Mouse (Mus musculus): ENCODE results near the gene Pigz. TPM values are rescaled to one million over a fixed set of nuclear protein-coding genes. Genes with fewer than 3 reads are reported as not detected.

Pigz gene
- polyA plus RNA-seq, 1 experiment from 2014 or later = 0.57 TPM

- Histone ChIP-seq H3K36me3 (ENCODE audit: control insufficient read depth, insufficient read depth, low read length) (no peaks in the 10 kb centered on the region), H3K4me3 (ENCODE audit: low read depth, low read length) (no peak overlapping the region), H3K27ac (ENCODE audit: low read depth) (no peak overlapping the region), H3K4me1 (replicated peaks; ENCODE audit: control insufficient read depth, insufficient read depth, low read length) (peaks cover 6% of the 10 kb centered on the region), H3K9ac (ENCODE audit: low read length) (no peak overlapping the region), H3K4me2 (ENCODE audit: low read length) (no peak overlapping the region), H3K9me3 (ENCODE audit: control insufficient read depth, low read length) (0 out of 2 replicates have a peak, but pooled peaks cover 3% of the 10 kb centered on the region), H3K27me3 (replicated peaks; ENCODE audit: control insufficient read depth, insufficient read depth, low read length) (no peaks in the 10 kb centered on the region)
- ATAC-seq (replicated peaks; ENCODE audit: low FRiP score, low TSS enrichment, low read depth) = no peak
- WGBS = 85% methylated on average over 8 of the region's 8 CpGs
- no peak for DNase-seq (ENCODE audit: low spot score)
Observed at GRCm38 (mm10) chr16:31903239-31903638, 30.4 kb upstream of the Pigz start.

GRCm38 (mm10) chr16:31905331-31905730, 28.3 kb upstream of the Pigz start:
- 74% methylated on average over 4 of the region's 4 CpGs for WGBS

GRCm38 (mm10) chr16:31905891-31906825, 27.5 kb upstream of the Pigz start:
- peak overlapping the region; percentile 46 for H3K4me2 ChIP-seq (ENCODE audit: low read length)
- H3K4me1 ChIP-seq (replicated peaks; ENCODE audit: control insufficient read depth, insufficient read depth, low read length) = peaks cover 6% of the 10 kb centered on the region
- no peak overlapping the region for H3K9ac ChIP-seq (ENCODE audit: low read length)
- H3K9me3 ChIP-seq (ENCODE audit: control insufficient read depth, low read length) = no peaks in the 10 kb centered on the region
- H3K4me3 ChIP-seq (ENCODE audit: low read depth, low read length) = no peak overlapping the region
- H3K36me3 ChIP-seq (ENCODE audit: control insufficient read depth, insufficient read depth, low read length) = no peaks in the 10 kb centered on the region
- WGBS = 26% methylated on average over 20 of the region's 20 CpGs
- no peak overlapping the region for H3K27ac ChIP-seq (ENCODE audit: low read depth)
- DNase-seq (ENCODE audit: low spot score) (no peak), ATAC-seq (replicated peaks; ENCODE audit: low FRiP score, low TSS enrichment, low read depth) (no peak)
- H3K27me3 ChIP-seq (replicated peaks; ENCODE audit: control insufficient read depth, insufficient read depth, low read length) = no peaks in the 10 kb centered on the region

More at GRCm38 (mm10) chr16:31905331-31905730, 28.3 kb upstream of the Pigz start:
- Histone ChIP-seq H3K27me3 (replicated peaks; ENCODE audit: control insufficient read depth, insufficient read depth, low read length) (no peaks in the 10 kb centered on the region), H3K4me3 (ENCODE audit: low read depth, low read length) (no peak overlapping the region), H3K36me3 (ENCODE audit: control insufficient read depth, insufficient read depth, low read length) (no peaks in the 10 kb centered on the region), H3K4me2 (ENCODE audit: low read length) (no peak overlapping the region), H3K4me1 (replicated peaks; ENCODE audit: control insufficient read depth, insufficient read depth, low read length) (peaks cover 6% of the 10 kb centered on the region), H3K27ac (ENCODE audit: low read depth) (no peak overlapping the region), H3K9me3 (ENCODE audit: control insufficient read depth, low read length) (no peaks in the 10 kb centered on the region), H3K9ac (ENCODE audit: low read length) (no peak overlapping the region)
- DNase-seq (ENCODE audit: low spot score) = no peak
- ATAC-seq (replicated peaks; ENCODE audit: low FRiP score, low TSS enrichment, low read depth) = no peak

GRCm38 (mm10) chr16:31906896-31907295, 26.8 kb upstream of the Pigz start:
- H3K36me3 ChIP-seq (ENCODE audit: control insufficient read depth, insufficient read depth, low read length) = no peaks in the 10 kb centered on the region
- H3K4me2 ChIP-seq (ENCODE audit: low read length) = peak overlapping the region; percentile 46
- 0 out of 2 replicates have a peak, but pooled peaks have one; percentile 36 for ATAC-seq (replicated peaks; ENCODE audit: low FRiP score, low TSS enrichment, low read depth)
- no peak for DNase-seq (ENCODE audit: low spot score)
- H3K27me3 ChIP-seq (replicated peaks; ENCODE audit: control insufficient read depth, insufficient read depth, low read length) = no peaks in the 10 kb centered on the region
- H3K4me3 ChIP-seq (ENCODE audit: low read depth, low read length) = no peak overlapping the region
- H3K9me3 ChIP-seq (ENCODE audit: control insufficient read depth, low read length) = no peaks in the 10 kb centered on the region
- WGBS = 6% methylated on average over 9 of the region's 9 CpGs
- peaks cover 6% of the 10 kb centered on the region for H3K4me1 ChIP-seq (replicated peaks; ENCODE audit: control insufficient read depth, insufficient read depth, low read length)
- H3K9ac ChIP-seq (ENCODE audit: low read length) = no peak overlapping the region
- H3K27ac ChIP-seq (ENCODE audit: low read depth) = no peak overlapping the region

- Histone ChIP-seq H3K4me3 (ENCODE audit: low read depth, low read length) (no peak overlapping the region), H3K4me2 (ENCODE audit: low read length) (no peak overlapping the region), H3K9ac (ENCODE audit: low read length) (no peak overlapping the region), H3K4me1 (replicated peaks; ENCODE audit: control insufficient read depth, insufficient read depth, low read length) (peaks cover 6% of the 10 kb centered on the region), H3K36me3 (ENCODE audit: control insufficient read depth, insufficient read depth, low read length) (no peaks in the 10 kb centered on the region), H3K27me3 (replicated peaks; ENCODE audit: control insufficient read depth, insufficient read depth, low read length) (no peaks in the 10 kb centered on the region), H3K27ac (ENCODE audit: low read depth) (no peak overlapping the region), H3K9me3 (ENCODE audit: control insufficient read depth, low read length) (no peaks in the 10 kb centered on the region)
- ATAC-seq (replicated peaks; ENCODE audit: low FRiP score, low TSS enrichment, low read depth) (no peak), DNase-seq (ENCODE audit: low spot score) (no peak)
- 60% methylated on average over 11 of the region's 11 CpGs for WGBS
Observed at GRCm38 (mm10) chr16:31908959-31909358, 24.7 kb upstream of the Pigz start.

GRCm38 (mm10) chr16:31910281-31910847, 23.3 kb upstream of the Pigz start:
- DNase-seq (ENCODE audit: low spot score) (no peak), ATAC-seq (replicated peaks; ENCODE audit: low FRiP score, low TSS enrichment, low read depth) (no peak)
- no peak overlapping the region for H3K4me2 ChIP-seq (ENCODE audit: low read length)
- H3K9me3 ChIP-seq (ENCODE audit: control insufficient read depth, low read length) = no peaks in the 10 kb centered on the region
- H3K27me3 ChIP-seq (replicated peaks; ENCODE audit: control insufficient read depth, insufficient read depth, low read length) = no peaks in the 10 kb centered on the region
- no peak overlapping the region for H3K4me3 ChIP-seq (ENCODE audit: low read depth, low read length)
- no peak overlapping the region for H3K9ac ChIP-seq (ENCODE audit: low read length)
- H3K27ac ChIP-seq (ENCODE audit: low read depth) = no peak overlapping the region
- H3K4me1 ChIP-seq (replicated peaks; ENCODE audit: control insufficient read depth, insufficient read depth, low read length) = peaks cover 6% of the 10 kb centered on the region
- H3K36me3 ChIP-seq (ENCODE audit: control insufficient read depth, insufficient read depth, low read length) = no peaks in the 10 kb centered on the region
- 60% methylated on average over 10 of the region's 10 CpGs for WGBS

- no peak overlapping the region for H3K9ac ChIP-seq (ENCODE audit: low read length)
- peak overlapping the region; percentile 42 for H3K4me2 ChIP-seq (ENCODE audit: low read length)
- 61% methylated on average over 11 of the region's 11 CpGs for WGBS
- DNase-seq (ENCODE audit: low spot score) (no peak), ATAC-seq (replicated peaks; ENCODE audit: low FRiP score, low TSS enrichment, low read depth) (peak; percentile 51; the same call in 1 of the 2 replicates)
- H3K4me3 ChIP-seq (ENCODE audit: low read depth, low read length) = no peak overlapping the region
- no peaks in the 10 kb centered on the region for H3K36me3 ChIP-seq (ENCODE audit: control insufficient read depth, insufficient read depth, low read length)
- H3K4me1 ChIP-seq (replicated peaks; ENCODE audit: control insufficient read depth, insufficient read depth, low read length) = no peaks in the 10 kb centered on the region
- no peak overlapping the region for H3K27ac ChIP-seq (ENCODE audit: low read depth)
- H3K27me3 ChIP-seq (replicated peaks; ENCODE audit: control insufficient read depth, insufficient read depth, low read length) = no peaks in the 10 kb centered on the region
- H3K9me3 ChIP-seq (ENCODE audit: control insufficient read depth, low read length) = no peaks in the 10 kb centered on the region
Observed at GRCm38 (mm10) chr16:31917776-31918175, 15.9 kb upstream of the Pigz start.

GRCm38 (mm10) chr16:31918248-31918724, 15.4 kb upstream of the Pigz start:
- Histone ChIP-seq H3K36me3 (ENCODE audit: control insufficient read depth, insufficient read depth, low read length) (no peaks in the 10 kb centered on the region), H3K4me1 (replicated peaks; ENCODE audit: control insufficient read depth, insufficient read depth, low read length) (no peaks in the 10 kb centered on the region), H3K9ac (ENCODE audit: low read length) (peak overlapping the region; percentile 36; the same call in 1 of the 2 replicates), H3K4me3 (ENCODE audit: low read depth, low read length) (no peak overlapping the region), H3K27me3 (replicated peaks; ENCODE audit: control insufficient read depth, insufficient read depth, low read length) (no peaks in the 10 kb centered on the region), H3K4me2 (ENCODE audit: low read length) (peak overlapping the region; percentile 42), H3K9me3 (ENCODE audit: control insufficient read depth, low read length) (no peaks in the 10 kb centered on the region), H3K27ac (ENCODE audit: low read depth) (no peak overlapping the region)
- peak; percentile 34; the same call in 1 of the 2 replicates for ATAC-seq (replicated peaks; ENCODE audit: low FRiP score, low TSS enrichment, low read depth)
- WGBS = 3% methylated on average over 14 of the region's 14 CpGs
- DNase-seq (ENCODE audit: low spot score) = peak; percentile 91

Measured in intestine, embryonic 14.5 days (tissue).